Mouse (Mus musculus) right cerebral cortex, postnatal 10 days (tissue): ENCODE measurements at regions not wholly inside any gene's neighbourhood (a gene's known extent, or its start where the extent isn't known, plus 50 kb on each side); places are given as distances from the start of the nearest gene placed in this dataset.

ENCODE experiments used
- DNase-seq, 2 experiments: peaks; one replicate each; pipeline ENCODE4 v3.0.0; 2021; ENCODE audit warnings: low spot score in 2 of 2

DNA sequence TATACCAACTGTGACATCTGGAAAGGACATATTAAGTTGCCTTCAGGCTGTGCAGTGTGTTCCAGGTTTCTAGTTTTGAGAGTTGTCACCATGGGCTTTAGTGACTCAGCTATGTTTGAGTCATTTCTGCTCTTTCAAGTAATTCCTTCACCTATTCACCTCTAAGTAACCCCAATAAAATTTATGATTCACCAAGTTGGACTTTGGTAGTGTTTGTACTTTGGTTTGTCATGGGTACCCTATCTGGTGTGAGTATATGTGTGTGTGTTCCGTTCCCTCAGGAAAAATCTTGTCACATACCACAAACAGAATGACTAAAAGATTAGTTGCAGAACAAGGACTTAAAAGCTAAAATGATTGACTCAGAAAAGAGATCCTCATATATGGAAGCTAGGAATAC is 76.8 kb upstream of the Crbn start:
- no peak for DNase-seq

DNA sequence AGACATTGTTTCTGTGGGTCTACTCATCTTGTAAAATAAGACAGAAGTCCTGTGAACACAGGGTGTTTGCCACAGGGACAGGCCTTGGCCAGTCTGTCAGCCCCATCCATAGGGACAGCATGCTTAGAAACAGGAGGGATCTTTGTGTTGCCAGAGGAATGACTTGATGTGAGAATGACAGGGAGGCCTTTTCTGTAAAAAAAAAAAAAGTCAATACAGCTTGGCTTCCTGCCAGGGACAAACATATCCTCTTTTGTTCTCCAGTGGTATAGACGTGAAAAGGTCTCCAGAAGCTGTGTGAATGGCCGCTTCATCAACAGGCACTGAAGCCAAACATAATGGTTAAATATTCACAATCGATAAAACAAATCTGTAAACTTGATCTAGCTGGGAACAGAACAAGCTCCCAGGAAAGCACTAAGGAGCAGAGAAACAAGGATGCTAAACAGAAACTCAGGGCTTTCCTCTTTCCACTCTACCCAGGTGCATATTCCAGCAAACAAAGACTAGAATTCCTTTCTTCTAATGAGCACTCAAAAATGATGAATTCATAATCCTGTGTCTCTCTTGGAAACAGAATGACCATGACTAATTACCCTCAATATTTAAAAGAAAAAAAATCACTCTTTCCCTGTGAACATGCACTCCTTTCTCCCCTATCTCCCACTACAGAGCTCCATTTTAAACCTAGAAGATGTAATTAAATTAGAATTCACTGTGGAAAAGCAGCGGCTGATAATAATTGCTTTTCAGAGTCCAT is 92.2 kb upstream of the Crbn start:
- peak; percentile 19 to 21 for DNase-seq

DNA sequence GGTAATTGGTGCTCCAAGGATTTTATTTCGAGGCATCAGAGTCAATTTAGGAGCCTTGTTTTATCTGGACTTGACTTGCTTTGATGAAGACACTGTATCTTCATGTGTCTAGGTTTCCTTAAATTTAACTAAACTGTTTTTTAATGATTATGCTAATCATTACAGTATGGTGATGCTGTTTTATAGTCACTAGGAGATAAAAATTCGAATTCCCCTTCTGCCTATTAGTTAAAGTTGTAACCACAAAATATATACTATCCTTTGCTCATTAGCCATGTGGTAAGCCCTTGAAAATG is 92.7 kb upstream of the Crbn start:
- DNase-seq, result no peak

DNA sequence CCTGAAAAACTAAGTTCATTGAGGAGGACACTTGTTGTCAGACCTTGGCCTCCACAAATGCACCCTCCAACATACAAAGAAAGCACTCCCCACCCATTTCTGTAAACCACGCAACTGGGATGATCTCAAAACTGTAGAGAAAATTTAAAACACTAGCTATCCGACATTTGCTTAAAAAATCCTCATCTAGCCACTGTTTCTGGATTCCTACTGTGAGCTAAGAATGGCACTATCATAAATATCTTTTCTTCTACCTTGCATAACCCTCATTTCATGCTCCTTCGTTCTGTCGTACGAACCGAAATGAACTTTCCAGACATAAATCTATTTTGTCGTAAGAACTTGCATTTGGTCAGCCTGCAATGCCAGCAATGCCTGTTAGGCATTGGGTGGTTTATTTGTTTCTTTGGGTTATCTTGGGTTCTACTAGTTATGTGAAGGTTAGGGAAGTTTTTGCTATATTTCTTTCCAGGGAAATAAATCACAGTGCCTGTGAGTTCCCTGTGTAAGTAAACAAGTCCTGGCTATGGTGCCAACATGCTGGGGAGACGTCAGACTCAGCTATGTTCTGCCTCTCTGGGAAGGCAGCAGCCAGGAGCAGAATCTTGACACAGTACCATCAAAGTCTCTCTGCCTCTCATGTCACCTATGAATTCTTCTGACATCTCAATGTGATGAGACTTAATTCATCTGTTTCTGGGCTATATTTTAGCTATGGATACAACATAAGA is 104.2 kb upstream of the Crbn start:
- peak in 1 of 2 experiments; percentile 28 for DNase-seq

DNA sequence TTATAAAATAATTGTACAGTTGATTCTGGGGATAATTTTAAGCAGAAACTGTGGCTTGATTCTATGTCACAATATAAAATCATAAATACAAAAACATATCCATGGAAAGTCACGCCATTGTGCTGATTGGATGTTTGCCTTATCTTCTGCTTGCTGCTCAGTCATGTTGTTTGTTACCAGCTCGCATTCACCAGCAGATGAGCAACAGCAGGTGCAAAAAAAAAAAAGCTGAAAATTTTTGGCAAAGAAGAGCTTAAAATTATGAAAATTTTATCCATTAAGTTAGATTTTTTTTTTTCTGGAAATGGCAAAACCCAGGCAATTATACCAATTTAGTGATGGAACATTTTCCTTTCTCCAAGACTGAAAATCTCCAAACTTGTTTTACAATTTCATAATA is 115.2 kb upstream of the Crbn start:
- DNase-seq, result no peak

DNA sequence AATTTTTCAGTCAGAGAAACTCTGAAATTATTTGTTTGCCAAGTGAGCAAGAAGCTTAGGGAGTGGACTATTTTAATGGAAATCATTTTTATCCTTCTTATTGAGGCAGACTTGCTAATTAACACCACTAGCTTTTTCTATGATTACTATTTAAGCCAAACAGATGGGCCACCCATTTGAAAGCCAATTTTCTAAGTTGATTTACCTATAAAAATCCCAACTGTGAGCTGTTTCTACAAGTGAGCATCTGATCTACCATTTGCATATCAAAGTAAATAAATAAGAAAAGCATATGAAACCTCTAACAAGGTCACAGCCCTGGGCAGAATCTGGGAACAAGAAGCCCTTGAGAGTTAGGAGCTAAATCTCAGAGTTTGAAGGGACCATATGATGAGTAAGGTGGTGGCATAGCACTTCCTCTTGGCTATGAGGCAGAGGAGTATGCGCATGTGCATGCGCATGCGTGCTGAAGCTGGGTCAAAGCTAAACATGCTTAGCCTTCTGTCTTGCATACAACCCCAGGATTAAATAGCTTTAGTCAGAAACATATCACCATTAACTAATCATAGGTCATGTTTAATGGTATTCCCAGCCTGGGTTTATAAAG is 116.9 kb upstream of the Crbn start:
- DNase-seq, result no peak

DNA sequence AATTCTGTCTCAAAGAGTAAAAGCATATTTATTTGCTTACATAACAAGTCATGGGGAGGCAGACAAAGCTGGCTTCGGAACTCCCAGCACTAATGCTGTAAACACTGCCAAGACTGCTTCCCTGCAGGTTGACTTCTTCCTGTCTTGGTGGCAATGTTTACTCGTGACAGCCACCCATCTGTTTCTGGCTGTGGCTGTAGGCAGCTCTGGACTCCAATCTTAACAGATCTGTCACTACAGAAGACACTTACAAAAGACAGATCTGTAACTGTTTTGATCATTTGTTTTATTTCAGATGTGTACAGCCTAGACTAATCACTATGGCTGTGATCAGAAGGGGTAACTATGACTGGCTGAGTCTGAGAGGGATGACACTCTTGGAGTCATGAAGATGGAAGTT is 121.1 kb upstream of the Crbn start:
- DNase-seq, result no peak

DNA sequence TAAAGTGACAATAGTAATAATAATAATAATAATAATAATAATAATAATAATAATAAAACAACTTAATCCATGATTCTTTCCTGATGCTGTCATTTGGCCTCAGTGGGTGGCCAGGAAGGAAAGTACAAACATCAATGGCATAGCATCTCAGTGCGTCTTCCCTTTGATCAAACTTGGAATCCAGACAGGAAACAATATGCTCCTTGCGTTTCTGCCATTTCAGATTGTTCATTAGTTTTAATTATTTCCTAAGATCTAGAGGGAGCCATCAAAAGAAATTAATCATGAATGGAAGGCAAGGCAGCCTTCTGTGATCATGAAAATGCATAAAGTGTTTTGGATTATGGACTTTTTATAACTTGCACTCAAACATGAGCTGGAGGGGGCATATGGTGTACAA is 125.6 kb upstream of the Crbn start:
- no peak for DNase-seq

DNA sequence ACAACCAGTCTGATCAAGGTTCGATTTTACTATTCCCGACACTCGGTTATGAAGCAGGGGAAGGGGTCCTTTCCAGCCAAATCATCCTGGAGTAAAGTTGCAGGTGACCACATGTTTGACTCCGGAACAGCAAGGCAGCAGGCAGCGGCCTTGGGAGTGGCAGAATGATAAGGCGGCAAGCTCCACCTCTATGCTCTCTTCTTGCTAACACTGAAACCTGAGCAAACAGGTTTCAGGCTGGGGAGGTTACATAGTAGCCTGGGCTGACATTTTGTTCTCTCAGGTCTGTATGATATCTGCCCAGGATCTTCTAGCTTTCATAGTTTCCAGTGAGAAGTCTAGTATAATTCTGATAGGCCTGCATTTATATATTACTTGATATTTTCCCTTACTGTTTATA is 133.7 kb upstream of the Crbn start:
- DNase-seq, result no peak

DNA sequence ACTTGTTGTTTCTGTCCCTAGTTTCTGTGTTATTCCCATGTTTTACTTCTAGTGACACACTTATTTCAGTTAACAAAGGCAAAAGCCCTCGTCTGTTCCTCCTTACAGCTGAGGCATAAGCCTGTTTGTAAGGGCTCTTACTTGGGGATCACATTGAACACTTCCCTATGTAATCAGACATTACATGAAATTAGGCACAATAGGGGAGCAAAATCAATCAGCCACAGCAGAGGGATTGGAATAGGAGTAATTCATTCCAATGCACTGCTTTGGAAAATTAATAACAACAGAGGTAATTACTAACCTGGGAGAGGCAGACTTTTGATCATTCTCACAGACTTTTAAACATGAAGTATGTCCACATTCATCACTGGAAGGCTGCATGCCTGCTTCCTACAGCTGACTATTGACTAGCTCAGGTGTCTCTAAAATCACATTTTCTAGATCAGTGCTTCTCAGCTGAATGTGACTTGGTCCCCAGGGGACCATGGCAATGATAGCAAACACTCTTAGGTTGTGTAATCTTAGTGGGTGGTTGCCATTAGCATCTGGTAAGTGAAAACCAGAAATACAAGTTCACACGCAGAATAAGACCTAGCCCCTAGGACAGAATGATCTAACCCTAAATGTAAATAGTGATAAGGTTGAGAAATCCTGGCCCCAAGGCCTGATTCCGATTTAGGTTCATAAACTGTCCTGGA is 146.5 kb upstream of the Crbn start:
- no peak for DNase-seq

DNA sequence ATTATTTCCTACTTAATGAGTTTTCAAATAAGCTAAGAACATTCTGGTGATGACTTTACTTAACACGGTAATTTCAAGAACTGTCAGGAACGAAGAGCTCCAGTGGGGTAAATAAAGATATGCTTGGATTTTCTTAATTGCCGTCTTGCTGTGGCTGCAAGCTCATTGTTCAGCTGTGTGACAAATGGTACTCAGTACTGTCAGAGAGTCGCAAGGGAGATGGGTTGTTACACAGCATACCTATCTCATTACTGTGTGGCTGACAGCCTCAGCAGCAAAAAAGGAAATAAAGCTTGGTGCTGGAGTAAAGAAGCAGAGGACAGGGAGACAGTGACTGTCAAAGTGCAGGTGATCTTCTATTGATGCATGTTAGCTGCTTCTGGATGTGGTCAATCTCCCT is 151.0 kb upstream of the Crbn start:
- DNase-seq, result no peak

DNA sequence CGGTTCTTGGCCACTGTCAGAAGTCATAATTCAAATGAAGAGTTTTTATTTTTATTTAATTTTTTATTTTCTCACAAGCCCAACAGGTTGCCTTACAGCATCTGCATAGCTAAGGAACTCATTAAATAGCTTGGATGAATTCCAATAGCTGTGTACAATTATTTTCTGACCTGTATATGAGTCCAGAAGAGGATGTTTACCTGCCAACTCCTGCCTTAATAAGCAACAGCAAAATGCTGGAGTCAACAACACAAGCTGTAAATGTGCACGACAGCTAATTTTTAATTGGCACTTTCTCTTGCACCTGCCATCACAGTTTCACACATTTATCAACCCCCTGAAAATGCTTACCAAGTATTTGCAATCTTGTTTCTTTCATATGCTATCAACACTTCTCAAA is 161.4 kb upstream of the Crbn start:
- DNase-seq, result no peak

DNA sequence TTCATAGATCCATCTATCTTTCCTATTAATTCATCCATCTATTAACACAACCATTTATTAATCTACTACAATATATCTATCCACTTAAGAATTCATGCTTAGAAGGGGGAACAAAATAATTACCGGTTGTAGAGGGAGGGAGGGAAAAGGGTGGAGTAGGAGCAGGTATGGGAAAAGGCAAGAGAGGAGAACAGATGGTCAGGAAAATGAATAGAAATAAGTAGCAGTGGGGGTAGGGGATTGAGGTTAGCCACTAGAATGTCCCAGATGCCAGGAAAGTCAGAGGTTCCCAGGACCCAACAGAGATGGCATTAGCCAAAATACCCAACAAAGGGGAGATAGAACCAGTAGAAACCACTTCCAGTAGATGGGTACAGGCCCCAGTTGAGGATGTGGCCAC is 164.5 kb upstream of the Crbn start:
- no peak for DNase-seq

DNA sequence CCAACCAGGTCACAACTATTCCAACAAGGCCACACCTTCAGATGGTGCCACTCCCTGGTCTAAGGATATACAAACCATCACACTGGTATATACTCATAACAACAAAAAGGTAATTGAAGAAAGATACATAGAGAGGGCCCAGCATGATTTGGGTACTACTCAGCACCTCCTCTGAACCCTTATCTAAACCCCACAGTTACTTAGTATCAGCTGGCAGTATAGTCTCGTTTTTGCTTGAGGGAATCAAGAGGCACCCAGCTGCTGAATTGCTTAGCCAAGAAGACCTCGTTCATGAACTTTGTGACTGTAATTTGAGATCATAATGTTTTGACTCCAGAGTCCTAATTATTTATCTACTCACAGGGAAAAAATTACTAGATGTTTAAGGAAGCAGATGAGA is 175.6 kb upstream of the Crbn start:
- no peak for DNase-seq

DNA sequence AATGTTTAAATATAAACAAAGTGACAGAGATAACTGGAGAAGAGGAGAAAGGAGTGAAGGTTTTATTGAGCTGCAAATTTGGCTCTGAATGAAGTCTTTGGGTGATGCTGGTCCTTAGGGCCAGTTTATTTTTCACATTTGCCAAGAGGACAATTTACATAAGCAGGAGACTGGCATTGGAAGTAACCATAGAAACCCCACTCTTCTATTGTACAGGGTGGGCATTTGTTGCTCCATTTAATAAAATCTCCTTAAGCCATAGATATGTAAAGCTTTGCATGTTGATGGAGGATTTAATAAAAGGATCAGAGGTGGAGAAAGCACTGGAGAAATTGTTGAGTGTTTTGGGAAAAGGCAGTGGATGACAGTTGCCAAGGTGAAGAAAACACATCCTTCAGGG is 178.8 kb upstream of the Crbn start:
- no peak for DNase-seq

DNA sequence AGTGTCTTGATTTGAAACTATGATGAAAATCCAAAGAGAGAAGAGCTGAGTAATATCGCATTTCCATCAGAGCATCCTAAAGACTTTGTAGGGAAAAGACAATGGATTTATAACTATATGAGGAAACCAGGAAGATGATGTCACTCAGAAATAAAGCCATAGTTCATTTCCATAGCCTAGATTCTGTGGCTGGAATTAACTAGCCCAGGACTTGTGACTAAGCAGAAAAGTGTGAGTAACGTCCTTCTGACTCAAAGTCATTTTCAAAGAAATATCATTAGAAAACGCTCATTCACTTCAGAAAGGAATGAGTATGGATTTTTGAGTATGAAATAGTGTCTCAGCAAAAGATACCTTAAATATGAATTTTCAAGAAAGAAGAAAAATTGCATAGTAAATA is 179.9 kb upstream of the Crbn start:
- DNase-seq, result no peak

DNA sequence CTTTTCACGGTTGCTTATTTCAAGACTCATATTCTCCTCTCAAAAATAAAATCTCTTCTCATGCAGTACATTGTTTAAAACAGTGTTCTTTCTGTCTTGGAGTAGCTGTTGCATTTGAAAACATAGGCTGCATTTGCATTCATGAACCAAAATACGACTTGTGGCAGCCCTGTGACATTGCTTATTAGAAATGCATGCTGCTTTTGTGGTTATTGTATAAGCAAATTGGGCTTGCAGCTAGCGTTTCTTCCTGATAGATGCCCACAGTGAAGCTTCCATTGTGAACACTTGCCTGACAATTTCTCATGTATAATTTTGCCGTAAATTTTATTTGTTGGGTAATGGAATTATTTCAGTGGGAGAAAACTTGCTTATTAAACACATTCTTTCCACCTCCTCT is 180.3 kb upstream of the Crbn start:
- DNase-seq, result no peak

DNA sequence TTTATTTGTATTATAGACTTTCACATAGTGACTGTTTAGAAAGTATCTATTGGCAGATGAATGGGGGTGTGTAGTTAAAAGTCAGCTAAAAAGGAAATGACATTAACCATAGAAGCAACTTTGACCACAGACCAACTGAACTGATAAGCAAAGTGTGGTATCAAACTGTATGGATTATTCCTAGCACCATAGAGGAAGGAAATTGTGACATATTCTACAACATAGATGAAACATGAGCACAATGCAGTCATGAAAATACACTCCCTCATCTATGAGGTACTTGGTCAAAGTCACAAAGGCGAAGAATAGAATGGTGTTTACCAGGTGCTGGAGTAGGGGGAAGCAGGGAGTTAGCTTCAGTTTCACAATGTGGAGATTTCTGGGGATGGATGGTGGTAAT is 181.4 kb upstream of the Crbn start:
- DNase-seq, result no peak

DNA sequence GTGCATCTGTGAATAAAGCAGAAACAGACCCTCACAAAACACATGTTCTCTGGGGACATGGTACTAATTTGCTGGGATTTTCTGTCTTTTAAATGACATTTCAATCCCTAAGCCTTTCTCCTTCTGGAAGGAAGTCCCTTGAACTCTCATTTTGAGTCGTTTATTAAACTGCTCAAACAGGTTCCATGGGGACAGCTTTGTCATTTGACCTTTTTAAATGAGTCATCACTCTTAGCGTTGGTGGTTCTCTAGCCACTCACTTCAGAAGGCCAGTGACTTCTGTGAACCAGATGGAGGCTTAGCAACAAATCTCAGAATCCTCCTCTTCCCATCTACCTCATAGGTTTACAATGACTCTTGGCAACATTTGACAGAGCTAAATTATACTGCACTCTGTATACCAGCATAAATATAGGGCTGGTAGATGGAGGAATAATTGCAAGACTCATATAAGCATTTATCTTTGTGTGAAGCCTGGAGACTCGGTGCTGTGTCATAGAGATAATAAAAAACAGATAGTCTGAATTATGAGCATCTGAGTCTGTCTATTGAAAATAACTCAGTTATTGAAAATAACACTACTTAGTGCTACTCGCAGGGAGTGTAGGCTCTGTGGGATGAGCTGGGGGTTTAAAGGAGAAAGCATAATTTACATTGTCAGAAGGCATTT is 185.4 kb upstream of the Crbn start:
- no peak for DNase-seq

DNA sequence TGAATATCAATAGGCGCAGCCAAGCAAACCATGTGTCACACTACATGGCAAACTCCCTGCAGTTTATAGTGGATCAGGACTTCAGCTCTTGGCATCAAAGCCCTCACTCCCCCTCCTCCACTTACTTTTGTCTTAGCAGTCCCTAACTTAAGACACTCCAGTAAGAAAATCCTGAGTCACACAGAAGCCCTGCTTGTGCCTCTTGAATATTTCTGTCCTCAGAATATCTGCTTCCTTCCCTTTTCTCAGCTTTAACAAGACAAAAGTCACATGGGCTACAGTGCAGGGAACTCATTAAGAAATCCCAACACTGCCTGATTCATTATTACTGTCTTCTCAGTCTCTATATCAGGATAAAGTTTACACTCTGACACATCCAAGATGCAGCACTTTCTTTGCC is 191.7 kb upstream of the Crbn start:
- no peak for DNase-seq

DNA sequence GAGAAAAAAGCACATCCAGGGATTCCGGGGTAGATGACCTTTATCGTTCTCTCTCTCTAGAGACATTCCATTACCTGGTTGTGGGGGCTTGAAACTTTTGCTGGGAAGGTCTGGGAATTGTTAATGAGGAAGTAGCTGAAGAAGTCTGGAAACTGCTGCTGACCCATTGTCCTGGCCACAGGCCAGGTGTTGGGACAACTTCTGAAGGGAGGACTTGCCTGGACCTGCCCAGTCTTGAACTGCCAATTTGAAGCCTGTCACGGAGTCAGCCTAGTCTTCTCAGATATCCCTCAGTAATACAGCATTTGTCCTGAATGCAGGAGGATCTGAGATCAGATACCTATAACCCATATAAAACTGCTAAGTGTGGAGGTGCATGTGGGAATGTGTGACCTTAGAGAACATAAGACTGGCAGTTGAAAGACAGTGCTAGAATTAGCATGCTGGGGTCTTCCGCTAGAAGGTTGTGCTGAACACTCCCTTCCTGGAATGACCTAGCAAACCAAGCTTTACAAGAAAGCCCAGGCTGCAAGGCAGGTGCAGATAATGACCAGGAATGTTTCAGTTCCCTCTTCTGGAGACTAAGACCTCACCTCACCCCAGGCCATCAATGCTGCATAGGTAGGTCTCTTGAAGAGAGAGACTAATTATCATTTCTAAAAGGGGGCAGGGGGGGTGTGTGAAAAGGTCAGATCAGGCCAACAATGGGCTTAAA is 204.7 kb upstream of the Crbn start:
- no peak for DNase-seq

DNA sequence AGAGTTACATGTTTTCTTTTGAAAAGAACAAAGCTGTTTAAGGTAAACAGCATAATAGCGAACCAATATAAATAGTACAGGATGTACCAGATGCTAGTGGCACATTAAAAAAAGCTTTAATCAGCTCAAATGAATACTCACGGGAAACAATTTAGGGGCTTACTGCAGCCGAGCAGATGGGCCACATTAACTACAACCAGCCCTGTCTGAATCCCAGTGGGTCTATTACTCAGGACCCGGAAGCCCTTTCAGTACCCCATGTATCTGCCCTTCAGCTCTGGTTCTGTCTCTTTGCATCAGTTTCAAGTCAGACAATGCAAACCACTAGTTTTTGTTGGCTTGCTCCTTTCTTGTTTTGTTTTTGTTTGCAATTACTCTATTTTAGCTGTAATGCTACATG is 210.9 kb upstream of the Crbn start:
- DNase-seq, result no peak
